ENCODE assay signal across 11 mouse cellular contexts in genomic region chr15:97787799-97788667, GRCm38 (mm10). TPM values are rescaled to one million over a fixed set of nuclear protein-coding genes. Genes with fewer than 3 reads are reported as not detected.
DNase-seq lines count a peak whose midpoint lies in the region; ATAC-seq and TF ChIP-seq lines count a peak whose summit lies in the region.
"Had no signal": no experiment of that assay in that cellular context is flagged by ENCODE, and none has a peak within 500 bp of the region (broad histone marks: within the 10 kb centered on the region; RNA-seq: fewer than 3 reads in every experiment).

No protein-coding gene starts in this region.

- peak; percentile 46 for DNase-seq in cerebellum, adult 11-12 months
- no peak for DNase-seq in cerebellum, postnatal 4 days (ENCODE audit: low spot score in 2 of 2)
- no peak for DNase-seq in kidney, postnatal 0 days (ENCODE audit: low spot score)
- DNase-seq in kidney, postnatal 4 days: no peak
- DNase-seq in MEL-GATA-1-ER (ENCODE audit: extremely low read depth, low read depth): peak; percentile 68
- DNase-seq in limb, embryonic 10.5 days (ENCODE audit: low spot score): no peak
- no peak for DNase-seq in layer of hippocampus, adult 9-11 months
- DNase-seq: retina, postnatal 1 day had no signal

- H3K36me3 ChIP-seq in kidney, postnatal 0 days (ENCODE audit: insufficient read depth, low read length): peaks cover 21% of the 10 kb centered on the region
- peaks cover 26% of the 10 kb centered on the region for H3K36me3 ChIP-seq in limb, embryonic 10.5 days
- H3K36me3 ChIP-seq in intestine, embryonic 16.5 days (ENCODE audit: control insufficient read depth, insufficient read depth, low read length): peaks cover 8% of the 10 kb centered on the region

- TF ChIP-seq CTCF in kidney, postnatal 0 days (IDR thresholded peaks at IDR 0.05; ENCODE audit: low read depth): no peak

- no peaks in the 10 kb centered on the region for H3K9me3 ChIP-seq in kidney, postnatal 0 days (replicated peaks; ENCODE audit: low read length)
- no peaks in the 10 kb centered on the region for H3K9me3 ChIP-seq in limb, embryonic 10.5 days (replicated peaks)
- H3K9me3 ChIP-seq in intestine, embryonic 16.5 days (ENCODE audit: control insufficient read depth, low read length): no peaks in the 10 kb centered on the region
- H3K9me3 ChIP-seq: embryonic facial prominence, embryonic 15.5 days; lung, embryonic 15.5 days had no signal

- H3K4me3 ChIP-seq in kidney, postnatal 0 days (replicated peaks; ENCODE audit: low read depth, low read length): no peak overlapping the region
- H3K4me3 ChIP-seq in limb, embryonic 10.5 days: no peak overlapping the region
- no peak overlapping the region for H3K4me3 ChIP-seq in intestine, embryonic 16.5 days (ENCODE audit: low read length)
- H3K4me3 ChIP-seq: embryonic facial prominence, embryonic 15.5 days; lung, embryonic 15.5 days had no signal

- no peak overlapping the region for H3K4me2 ChIP-seq in kidney, postnatal 0 days (ENCODE audit: low read length)
- H3K4me2 ChIP-seq in intestine, embryonic 16.5 days (ENCODE audit: low read depth, low read length): no peak overlapping the region
- H3K4me2 ChIP-seq: embryonic facial prominence, embryonic 15.5 days; lung, embryonic 15.5 days had no signal

- WGBS in kidney, postnatal 0 days: 65% methylated on average over 19 of the region's 19 CpGs
- 80% methylated on average over 19 of the region's 19 CpGs for WGBS in limb, embryonic 10.5 days
- 69% methylated on average over 19 of the region's 19 CpGs for WGBS in intestine, embryonic 16.5 days

- no peaks in the 10 kb centered on the region for H3K27me3 ChIP-seq in kidney, postnatal 0 days (ENCODE audit: insufficient read depth, low read length)
- H3K27me3 ChIP-seq in limb, embryonic 10.5 days (ENCODE audit: low read depth, poor library complexity, severe bottlenecking): peaks cover 16% of the 10 kb centered on the region
- no peaks in the 10 kb centered on the region for H3K27me3 ChIP-seq in intestine, embryonic 16.5 days (replicated peaks; ENCODE audit: control insufficient read depth, insufficient read depth, low read length)
- H3K27me3 ChIP-seq: embryonic facial prominence, embryonic 15.5 days had no signal

- H3K9ac ChIP-seq in kidney, postnatal 0 days (ENCODE audit: low read depth, low read length): no peak overlapping the region
- no peak overlapping the region for H3K9ac ChIP-seq in intestine, embryonic 16.5 days (ENCODE audit: low read depth, low read length)
- H3K9ac ChIP-seq: embryonic facial prominence, embryonic 15.5 days; lung, embryonic 15.5 days had no signal

- no peak for ATAC-seq in kidney, postnatal 0 days (replicated peaks; ENCODE audit: low FRiP score, low read depth)
- no peak for ATAC-seq in intestine, embryonic 16.5 days

- 0 out of 2 replicates have a peak overlapping the region, but pooled peaks have one; percentile 25 for H3K27ac ChIP-seq in kidney, postnatal 0 days
- 0 out of 2 replicates have a peak overlapping the region, but pooled peaks have one; percentile 17 for H3K27ac ChIP-seq in limb, embryonic 10.5 days
- H3K27ac ChIP-seq in intestine, embryonic 16.5 days (ENCODE audit: low read length): no peak overlapping the region
- H3K27ac ChIP-seq: lung, embryonic 15.5 days had no signal

- peaks cover 12% of the 10 kb centered on the region for H3K4me1 ChIP-seq in kidney, postnatal 0 days (replicated peaks; ENCODE audit: insufficient read depth, low read length)
- peaks cover 25% of the 10 kb centered on the region for H3K4me1 ChIP-seq in limb, embryonic 10.5 days
- H3K4me1 ChIP-seq in intestine, embryonic 16.5 days (ENCODE audit: control insufficient read depth, insufficient read depth, low read length): peaks cover 7% of the 10 kb centered on the region

RNA-seq across cellular contexts. Expression of gene Slc48a1, which starts 9.7 kb away (rescaled TPM):
- polyA plus RNA-seq in kidney, postnatal 0 days (2015; fragmentation: Nextera tagmentation; extraction: Ambion mirVana): 86.9 and 108 TPM in 2 replicates
- 17.0 and 23.5 TPM in 2 replicates for polyA plus RNA-seq in limb, embryonic 10.5 days (2016; fragmentation: Nextera tagmentation; extraction: Ambion mirVana)
- polyA plus RNA-seq in intestine, embryonic 16.5 days (2015; fragmentation: Nextera tagmentation; extraction: Ambion mirVana): 25.4 and 26.9 TPM in 2 replicates

RNA-seq across cellular contexts. Expression of gene Rapgef3, which starts 20.3 kb away (rescaled TPM):
- 27.5 and 29.2 TPM in 2 replicates for polyA plus RNA-seq in kidney, postnatal 0 days (2015; fragmentation: Nextera tagmentation; extraction: Ambion mirVana)
- polyA plus RNA-seq in limb, embryonic 10.5 days (2016; fragmentation: Nextera tagmentation; extraction: Ambion mirVana): 6.4 and 6.7 TPM in 2 replicates
- 7.9 and 8.5 TPM in 2 replicates for polyA plus RNA-seq in intestine, embryonic 16.5 days (2015; fragmentation: Nextera tagmentation; extraction: Ambion mirVana)

RNA-seq across cellular contexts. Expression of gene Hdac7, which starts 56.3 kb away (rescaled TPM):
- polyA plus RNA-seq in kidney, postnatal 0 days (2015; fragmentation: Nextera tagmentation; extraction: Ambion mirVana): 24.5 and 24.7 TPM in 2 replicates
- 28.5 and 32.1 TPM in 2 replicates for polyA plus RNA-seq in limb, embryonic 10.5 days (2016; fragmentation: Nextera tagmentation; extraction: Ambion mirVana)
- 15.8 and 18.2 TPM in 2 replicates for polyA plus RNA-seq in intestine, embryonic 16.5 days (2015; fragmentation: Nextera tagmentation; extraction: Ambion mirVana)

RNA-seq across cellular contexts. Expression of gene Endou, which starts 56.9 kb away (rescaled TPM):
- polyA plus RNA-seq in kidney, postnatal 0 days (2015; fragmentation: Nextera tagmentation; extraction: Ambion mirVana): 1.5 and 2.2 TPM in 2 replicates
- 0.16 and 0.26 TPM in 2 replicates for polyA plus RNA-seq in limb, embryonic 10.5 days (2016; fragmentation: Nextera tagmentation; extraction: Ambion mirVana)
- polyA plus RNA-seq in intestine, embryonic 16.5 days (2015; fragmentation: Nextera tagmentation; extraction: Ambion mirVana): 0.09 and 0.22 TPM in 2 replicates

Comparison
In these comparisons a context has a peak if more than half of its experiments do, and no peak if none do; other contexts are left out.
1. DNase-seq: peak in cerebellum, adult 11-12 months (single experiment) and MEL-GATA-1-ER (single experiment); none in cerebellum, postnatal 4 days (0 of 2), kidney, postnatal 0 days (single experiment), kidney, postnatal 4 days (0 of 2), limb, embryonic 10.5 days (single experiment) and layer of hippocampus, adult 9-11 months (single experiment).